Mouse (Mus musculus): Measurements from ENCODE around the gene Tmem132b.

Tmem132b gene

DNA sequence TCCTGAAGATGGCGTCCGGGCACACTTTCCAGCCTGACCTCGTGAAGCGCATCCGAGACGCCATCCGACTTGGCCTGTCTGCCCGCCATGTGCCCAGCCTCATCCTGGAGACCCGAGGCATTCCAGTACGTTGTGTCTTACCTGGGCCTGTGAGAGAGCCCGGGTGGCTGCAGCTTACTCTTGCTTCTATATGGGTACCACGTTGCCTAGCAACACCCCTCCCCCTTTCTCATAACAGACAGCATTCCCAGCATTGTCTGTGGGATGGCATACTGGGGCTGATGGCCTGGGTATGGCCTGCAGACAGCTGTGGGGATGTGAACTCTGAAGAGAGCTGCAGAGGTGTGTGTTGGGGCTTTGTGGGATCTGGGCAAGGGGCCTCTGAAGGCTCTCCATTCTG is 16.6 kb upstream of the Tmem132b start:
- DNase-seq (ENCODE audit: low read depth, low spot score): no peak

- peak; percentile 57 for DNase-seq (ENCODE audit: low read depth, low spot score)
Measured at GRCm38 (mm10) chr5:125518640-125519039, 12.9 kb upstream of the Tmem132b start.

- peak; percentile 83 for DNase-seq (ENCODE audit: low read depth, low spot score)
Measured at GRCm38 (mm10) chr5:125520930-125521590, 10.5 kb upstream of the Tmem132b start.

DNA sequence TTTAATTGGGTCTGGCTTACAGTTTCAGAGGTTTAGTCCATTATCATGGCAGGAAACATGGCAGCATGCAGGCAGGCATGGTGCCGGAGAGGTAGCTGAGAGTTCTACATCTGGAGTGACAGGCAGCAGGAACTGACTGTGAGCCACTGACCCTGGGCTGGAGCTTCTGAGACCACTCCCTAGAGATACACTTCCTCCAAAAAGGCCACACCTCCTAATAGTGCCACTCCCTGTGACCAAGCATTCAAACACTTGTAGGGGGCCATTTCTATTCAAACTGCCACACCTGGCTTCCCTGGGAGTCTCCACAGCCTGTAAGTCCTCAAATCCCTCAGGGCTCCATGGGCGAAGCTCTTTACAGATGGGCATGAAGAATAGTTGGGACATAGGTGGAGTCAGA is 8.2 kb upstream of the Tmem132b start:
- peak; percentile 74 for DNase-seq (ENCODE audit: low read depth, low spot score)

DNA sequence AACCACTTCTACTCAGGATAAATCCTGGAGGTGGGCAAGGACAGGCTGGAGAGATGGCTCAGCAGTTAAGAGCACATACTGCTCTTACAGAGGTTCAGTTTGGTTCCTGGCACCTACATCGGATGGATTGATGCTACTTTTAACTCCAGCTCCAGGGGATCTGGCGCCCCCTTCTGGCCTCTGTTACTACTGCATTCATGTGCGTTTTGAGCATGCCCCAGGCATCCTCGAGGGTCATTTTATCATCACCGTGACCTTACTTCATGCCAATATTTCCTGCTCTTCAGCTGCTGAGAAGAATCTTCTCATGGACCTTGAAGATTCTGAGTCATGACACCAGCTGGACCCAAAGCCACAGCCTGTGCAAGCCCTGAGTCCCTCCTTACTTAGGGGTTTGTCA is 6.1 kb upstream of the Tmem132b start:
- peak; percentile 79 for DNase-seq (ENCODE audit: low read depth, low spot score)

- peak; percentile 88 for DNase-seq (ENCODE audit: low read depth, low spot score)
Measured at GRCm38 (mm10) chr5:125526464-125526863, 5.1 kb upstream of the Tmem132b start.

DNA sequence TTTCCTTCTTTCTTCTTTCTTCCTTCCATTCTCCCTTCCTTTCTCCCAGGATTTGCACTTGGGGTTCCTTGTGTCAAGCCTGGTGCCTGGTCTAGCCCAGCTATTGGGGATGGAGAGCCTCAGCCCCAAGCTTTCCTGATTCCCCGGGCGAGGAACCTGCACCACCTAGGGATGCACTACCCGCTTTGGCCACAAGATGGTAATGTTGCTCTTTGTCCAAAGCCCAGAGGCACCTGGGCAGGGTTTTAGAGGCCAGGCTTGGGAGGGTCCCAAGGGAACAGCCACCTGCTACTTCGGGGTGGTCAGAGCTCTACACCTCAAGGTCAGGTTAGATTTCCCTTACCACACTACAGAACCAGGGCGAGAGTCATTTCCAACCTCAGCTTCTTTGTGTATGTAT is 2.5 kb upstream of the Tmem132b start:
- DNase-seq (ENCODE audit: low read depth, low spot score): peak; percentile 81

DNA sequence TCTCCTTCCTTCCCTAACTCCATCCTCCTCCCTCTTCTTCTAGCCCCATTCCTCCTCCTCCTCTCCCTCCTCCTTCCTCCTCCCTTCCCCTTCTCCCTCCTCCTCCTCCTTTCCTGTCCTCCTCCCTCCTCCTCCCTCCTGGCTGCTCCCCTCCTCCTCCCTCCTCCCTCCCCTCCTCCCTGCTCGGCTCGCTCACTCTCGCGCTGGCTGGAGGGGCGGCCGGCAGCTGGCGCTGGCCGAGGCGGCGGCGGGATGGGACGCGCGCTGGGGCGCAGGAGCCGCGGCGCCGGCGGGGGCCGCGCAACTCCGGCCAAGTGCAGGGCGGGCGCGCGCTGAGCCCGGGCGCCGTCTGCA is 594 bp downstream of the Tmem132b start:
- DNase-seq (ENCODE audit: low read depth, low spot score): peak; percentile 83

- DNase-seq (ENCODE audit: low read depth, low spot score): peak; percentile 71
Measured at GRCm38 (mm10) chr5:125532545-125533224, 1.1 kb downstream of the Tmem132b start.

DNA sequence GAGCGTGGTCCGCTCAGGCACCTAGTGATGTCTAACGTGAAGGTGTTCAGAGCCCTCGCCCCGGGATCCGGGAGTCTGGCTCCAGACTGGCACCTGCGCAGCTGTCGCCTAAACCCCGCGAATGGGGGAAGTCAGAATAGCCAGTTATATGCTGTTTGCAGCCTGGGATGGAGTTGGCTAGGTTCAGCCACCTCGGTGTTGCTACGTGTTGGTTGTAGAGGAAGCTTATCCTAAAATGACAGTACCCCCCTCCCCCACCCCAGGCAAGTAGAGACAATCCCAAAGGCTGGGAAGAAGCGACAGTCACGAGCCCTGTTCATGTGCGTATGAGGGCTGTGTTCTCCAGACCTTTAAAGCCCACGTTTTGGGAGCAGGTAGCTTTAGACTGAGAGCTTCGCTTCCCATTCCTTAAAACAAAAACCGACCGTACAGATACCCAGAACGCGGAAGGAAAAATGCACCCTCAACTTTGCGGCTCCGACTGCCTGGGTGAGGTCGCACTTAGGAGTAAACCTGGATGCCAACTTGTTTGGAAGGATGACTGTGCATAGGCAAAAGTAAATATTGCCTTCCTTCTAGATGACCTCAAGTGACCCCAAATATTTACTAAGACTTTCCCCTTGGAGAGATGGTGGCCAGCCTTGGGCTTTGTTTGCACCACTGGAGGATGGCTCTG is 1.8 kb downstream of the Tmem132b start:
- DNase-seq (ENCODE audit: low read depth, low spot score): peak; percentile 59

DNA sequence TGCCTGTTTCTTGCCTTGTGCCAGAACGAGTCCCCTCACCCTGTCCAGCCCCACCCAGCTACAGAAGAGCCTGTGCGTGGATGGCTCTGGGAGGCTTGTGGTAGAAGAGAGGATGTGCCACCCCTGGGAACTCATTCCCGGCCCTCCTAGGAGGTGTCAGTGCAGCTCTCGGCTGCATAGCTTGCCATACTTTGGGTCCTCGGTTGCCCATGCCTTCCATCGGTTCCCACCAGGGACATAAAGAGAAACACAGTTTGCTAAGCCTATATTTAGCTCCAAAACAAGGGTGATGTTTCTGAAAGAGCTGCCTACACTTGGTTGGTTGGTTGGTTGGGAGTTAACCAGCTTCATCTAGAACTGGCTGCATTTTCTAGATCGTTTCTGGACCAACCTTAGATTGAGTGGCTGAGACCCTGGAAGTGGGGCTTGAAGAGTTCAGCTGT is 2.6 kb downstream of the Tmem132b start:
- DNase-seq (ENCODE audit: low read depth, low spot score): no peak

DNA sequence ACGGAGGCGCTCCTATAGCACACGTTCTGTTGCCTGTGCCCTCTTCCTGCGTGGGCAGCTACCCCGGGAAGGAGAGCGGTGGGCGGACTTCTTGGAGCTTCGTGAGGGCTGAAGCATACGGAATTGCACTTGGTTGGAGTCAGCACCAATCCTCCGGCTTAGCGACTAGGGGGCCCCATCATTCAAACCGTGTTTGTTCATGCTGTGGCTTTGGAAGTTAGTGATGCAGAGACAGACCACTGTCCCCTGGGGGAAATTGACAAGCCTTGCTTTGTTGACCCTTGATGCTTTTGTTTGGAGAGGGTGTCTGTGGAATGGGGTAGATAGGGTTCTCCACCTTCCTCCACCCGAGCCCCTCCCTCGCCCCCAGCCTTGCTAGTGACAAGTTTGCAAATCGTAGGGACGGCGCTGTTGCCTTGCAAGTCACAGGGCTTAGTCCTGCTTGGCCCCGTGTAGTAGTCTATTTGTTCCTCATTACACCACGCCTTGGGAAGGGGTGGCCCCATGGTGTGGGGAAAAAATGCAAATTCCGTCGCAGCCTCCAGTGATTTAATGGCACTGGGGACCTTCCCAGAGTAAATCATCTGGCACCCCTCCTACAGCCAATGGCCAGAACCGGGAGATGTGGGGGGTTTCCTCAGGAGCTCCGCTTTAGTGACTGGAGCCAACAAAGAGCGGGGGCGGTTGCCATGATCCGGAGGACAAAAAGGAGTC is 3.2 kb downstream of the Tmem132b start:
- DNase-seq (ENCODE audit: low read depth, low spot score): peak; percentile 30

DNA sequence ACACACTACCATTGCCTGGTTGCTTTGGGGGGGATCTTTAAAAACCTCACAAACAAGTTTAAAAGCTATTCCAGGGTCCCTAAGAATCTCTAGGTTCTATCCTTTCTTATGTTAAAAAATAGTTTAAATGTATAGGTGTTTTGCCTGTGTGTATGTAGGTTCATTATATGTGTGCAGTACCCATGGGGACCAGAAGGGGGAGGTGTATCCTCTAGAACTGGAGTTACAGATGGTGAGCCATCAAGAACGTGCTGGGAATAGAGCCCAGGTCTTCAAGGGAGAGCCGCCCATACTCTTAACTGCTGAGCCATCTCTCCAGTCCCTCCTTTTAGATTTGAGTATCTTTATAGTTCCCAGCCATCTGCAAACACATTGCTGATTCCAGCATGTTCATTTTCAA is 13.5 kb downstream of the Tmem132b start:
- DNase-seq (ENCODE audit: low read depth, low spot score): peak; percentile 78

GRCm38 (mm10) chr5:125546293-125546692 is 14.7 kb downstream of the Tmem132b start:
- DNase-seq (ENCODE audit: low read depth, low spot score): peak; percentile 62

- peak; percentile 48 for DNase-seq (ENCODE audit: low read depth, low spot score)
Measured at GRCm38 (mm10) chr5:125549750-125550489, 18.3 kb downstream of the Tmem132b start.

DNA sequence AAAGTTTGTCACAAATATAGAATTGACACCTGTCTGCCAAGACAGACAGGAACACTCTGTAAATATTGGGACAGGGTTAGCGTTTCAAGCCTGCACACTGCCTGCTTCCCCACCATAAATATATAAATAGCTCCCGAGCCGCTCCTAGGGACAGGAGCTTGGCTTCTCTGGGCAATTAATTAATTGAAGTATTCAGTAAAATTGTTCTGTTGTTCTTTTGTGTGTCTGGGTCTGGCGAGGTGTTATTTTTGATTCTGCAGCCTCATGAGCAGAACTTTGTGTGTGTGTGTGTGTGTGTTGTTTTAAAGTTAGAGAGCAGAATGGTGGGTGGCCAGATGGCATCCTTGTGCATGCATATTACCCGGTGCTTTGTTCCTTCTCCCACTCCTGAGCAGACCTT is 24.2 kb downstream of the Tmem132b start:
- no peak for DNase-seq (ENCODE audit: low read depth, low spot score)

DNA sequence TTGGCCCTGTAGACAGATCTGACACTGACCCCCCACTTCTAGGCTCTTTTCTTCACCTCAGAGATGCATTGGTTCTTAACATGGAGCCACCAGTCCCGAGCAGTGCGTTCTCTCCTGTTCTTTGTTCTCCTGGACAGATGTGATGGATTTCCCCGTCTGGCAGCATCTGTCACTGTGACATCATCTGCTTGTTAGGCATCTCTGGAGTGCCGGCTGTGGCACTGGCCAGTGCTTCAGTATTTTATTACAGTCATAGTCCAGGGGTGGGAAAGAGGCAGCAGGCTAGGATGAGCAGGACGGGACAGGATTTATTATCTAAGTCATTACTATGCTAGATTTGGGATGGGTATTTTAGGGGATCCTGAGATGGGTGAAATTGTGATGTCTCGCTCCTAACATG is 31.9 kb downstream of the Tmem132b start:
- no peak for DNase-seq (ENCODE audit: low read depth, low spot score)

GRCm38 (mm10) chr5:125565725-125566124 is 34.2 kb downstream of the Tmem132b start:
- peak; percentile 16 for DNase-seq (ENCODE audit: low read depth, low spot score)

GRCm38 (mm10) chr5:125568457-125568856 is 36.9 kb downstream of the Tmem132b start:
- DNase-seq (ENCODE audit: low read depth, low spot score): no peak

DNA sequence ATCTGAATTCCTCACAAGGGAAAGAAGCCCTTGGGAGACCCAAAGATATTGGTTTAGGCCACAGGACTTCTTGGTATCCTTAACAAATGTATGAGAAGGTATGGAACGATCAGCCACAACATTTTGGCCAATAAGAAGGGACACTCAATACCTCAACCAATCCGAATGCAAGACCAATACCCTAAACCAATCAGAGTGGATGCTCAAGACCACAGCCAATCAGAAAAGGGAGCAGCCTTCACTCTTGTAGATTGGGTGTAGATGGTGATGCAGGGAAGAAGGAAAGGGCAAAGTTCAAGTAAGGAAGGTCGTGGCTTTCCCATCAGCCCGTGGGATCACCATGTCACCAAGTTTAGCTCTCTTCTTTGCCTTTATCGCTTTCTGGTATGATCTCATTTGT is 40.4 kb downstream of the Tmem132b start:
- peak; percentile 47 for DNase-seq (ENCODE audit: low read depth, low spot score)

DNA sequence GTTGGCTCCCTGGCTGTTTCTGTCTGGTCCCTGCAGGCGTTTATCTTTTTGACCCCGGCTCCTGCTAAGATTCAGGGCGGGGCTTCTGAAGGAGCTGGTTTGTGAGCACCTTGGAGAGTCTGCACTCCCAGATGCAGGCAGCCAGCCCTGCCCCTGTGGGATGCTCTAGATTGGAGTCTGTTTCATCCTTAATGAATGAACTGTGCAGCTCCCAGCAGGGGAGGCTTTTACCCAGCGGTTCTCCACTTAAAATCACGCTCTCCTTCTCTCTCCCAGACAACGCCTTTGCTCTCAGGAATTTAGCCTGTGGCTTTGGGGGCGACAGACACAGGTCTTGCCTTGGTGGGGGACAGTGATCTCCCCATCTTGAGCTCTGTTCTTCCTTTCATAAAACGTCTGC is 43.3 kb downstream of the Tmem132b start:
- DNase-seq (ENCODE audit: low read depth, low spot score): peak; percentile 81

Data from ZHBTc4 (cell line).